Mouse (Mus musculus): Measurements from ENCODE around the gene Ifitm3. TPM values are rescaled to one million over a fixed set of nuclear protein-coding genes. Genes with fewer than 3 reads are reported as not detected.
A peak's percentile ranks its signal among the peaks of the same experiment; 100 is the strongest.
"Not testable (repeated sequence)": the region's sequence is repeated elsewhere in the genome, so short reads cannot be mapped to it uniquely, and the experiment has no call there.

Ifitm3 gene
- total RNA-seq, 2 experiments from 2014 or later = 9.1 to 10.3 TPM

DNA sequence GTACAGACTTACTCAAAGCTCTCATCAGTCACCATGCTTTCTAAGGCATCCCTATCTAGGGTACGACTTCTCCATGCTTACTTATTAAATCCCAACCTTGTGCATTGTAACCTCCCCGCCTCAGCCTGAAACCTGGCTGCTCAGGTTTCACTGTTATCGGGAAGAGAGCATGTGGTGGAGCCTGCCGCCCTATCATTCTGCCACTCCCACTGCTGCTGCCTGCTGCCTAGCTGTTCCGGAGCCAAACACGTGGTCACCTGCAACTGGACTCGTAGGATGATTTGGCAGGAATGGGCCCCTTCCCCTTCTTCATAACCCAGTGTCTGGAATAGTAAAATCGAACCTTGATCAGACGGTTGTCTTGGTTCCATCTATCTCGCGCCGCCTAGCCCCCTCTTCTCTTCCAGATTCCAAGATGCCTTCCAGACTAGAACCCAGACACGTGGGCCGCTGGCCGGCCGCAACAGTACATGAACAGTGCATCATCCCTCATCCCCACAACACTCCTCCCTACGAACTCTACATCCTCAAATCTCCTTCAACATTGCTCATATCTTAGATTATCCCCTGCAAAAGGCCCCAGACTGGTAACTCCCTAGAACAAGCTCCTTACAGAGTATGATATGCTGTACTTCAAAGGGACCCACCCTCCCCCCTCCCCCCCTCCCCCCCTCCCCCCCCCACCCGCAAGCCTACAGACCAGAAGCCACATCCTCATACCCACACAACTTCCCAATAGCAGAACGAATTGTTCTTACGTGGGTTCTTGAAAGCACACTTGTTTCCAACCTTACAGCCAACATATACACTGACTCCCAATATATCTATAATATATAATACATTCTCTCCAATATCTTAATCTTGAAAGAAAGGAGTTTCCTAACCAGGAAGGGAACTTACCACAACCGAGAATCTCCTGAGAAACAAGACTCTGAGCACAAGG is 27.8 kb upstream of the Ifitm3 start:
- no peak for DNase-seq (ENCODE audit: low spot score in 2 of 2)
- intact Hi-C loops (cut with DNase I) = no loop called here

GRCm38 (mm10) chr7:141036624-141037023 is 26.1 kb upstream of the Ifitm3 start:
- intact Hi-C loops (cut with DNase I); DNase-seq (ENCODE audit: low spot score in 2 of 2): not testable (repeated sequence)

DNA sequence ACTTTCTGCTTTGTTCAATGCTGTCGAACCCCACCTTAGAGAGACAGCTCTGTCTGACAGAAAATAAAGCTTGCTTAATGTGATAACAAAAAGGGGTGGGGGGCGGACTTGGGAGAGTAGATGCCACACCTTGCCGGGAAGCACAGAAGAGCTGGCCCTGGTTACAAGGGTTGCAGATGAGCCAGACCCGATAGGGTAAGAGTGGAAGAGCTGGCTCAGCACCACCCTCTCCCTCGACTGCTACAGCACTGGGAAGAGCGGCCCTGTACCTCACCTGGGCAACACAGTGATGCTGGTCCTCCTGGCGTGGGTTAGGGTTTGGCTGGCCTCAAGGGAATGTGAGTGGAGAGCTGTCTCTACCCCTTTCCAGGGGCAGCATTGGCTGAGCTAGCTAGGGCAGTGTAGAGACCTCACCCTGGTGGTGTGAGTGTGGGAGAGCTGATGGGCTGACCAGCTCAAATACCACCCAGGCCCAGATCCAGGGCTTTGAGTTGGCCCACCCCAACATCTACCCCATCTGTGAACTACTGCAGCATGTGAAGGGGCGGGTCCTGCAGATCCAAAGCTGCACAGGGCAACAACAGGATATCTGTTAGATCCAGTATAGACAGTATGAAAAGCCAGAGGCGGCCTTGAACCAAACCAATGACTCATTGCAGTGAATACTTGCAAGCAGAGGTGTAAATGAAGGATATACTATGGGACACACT is 22.0 kb upstream of the Ifitm3 start:
- DNase-seq (ENCODE audit: low spot score in 2 of 2) = no peak
- intact Hi-C loops (cut with DNase I) = no loop called here

- no peak for DNase-seq (ENCODE audit: low spot score in 2 of 2)
- intact Hi-C loops (cut with DNase I) = no loop called here
Observed at GRCm38 (mm10) chr7:141030390-141030789, 19.8 kb upstream of the Ifitm3 start.

- DNase-seq (ENCODE audit: low spot score in 2 of 2) = no peak
- intact Hi-C loops (cut with DNase I) = no loop called here
Observed at GRCm38 (mm10) chr7:141028831-141029230, 18.3 kb upstream of the Ifitm3 start, which contains the start of gene Gm17387. Gene Gm17387 (plus strand): TSS chr7:141029131.

GRCm38 (mm10) chr7:141026740-141027098 is 16.1 kb upstream of the Ifitm3 start:
- DNase-seq (ENCODE audit: low spot score in 2 of 2) = no peak
- intact Hi-C loops (cut with DNase I) = no loop called here

DNA sequence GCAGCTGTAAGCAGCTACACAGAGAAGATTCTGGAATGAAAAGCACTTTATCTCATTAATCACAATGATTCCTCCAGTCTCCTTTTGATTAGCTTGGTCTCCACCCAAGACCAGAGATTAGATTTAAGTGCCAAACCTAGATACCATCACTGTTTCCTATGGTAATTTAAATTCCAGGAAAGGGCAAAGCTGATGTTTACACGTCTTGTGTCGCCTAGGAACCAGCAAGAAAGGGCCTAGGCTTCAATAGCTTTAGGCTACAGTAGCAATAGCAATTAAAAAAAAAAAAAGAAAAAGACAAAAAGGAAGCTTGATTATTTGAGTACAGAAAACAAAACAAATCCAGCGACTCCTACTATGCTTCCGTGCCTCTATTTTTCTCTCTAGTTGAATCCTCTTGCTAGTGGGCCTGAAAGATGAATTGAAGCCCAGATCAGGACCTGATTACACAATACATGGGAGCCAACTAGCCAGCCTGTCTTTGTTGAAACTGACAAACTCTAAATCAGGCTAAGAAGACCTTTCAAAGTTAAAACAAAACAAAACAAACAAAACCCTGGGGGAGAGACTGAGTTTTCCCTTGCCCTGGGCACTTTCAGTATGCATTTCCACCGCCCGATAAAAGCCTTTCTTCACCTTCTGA is 15.6 kb upstream of the Ifitm3 start:
- intact Hi-C loops (cut with DNase I) = no loop called here

DNA sequence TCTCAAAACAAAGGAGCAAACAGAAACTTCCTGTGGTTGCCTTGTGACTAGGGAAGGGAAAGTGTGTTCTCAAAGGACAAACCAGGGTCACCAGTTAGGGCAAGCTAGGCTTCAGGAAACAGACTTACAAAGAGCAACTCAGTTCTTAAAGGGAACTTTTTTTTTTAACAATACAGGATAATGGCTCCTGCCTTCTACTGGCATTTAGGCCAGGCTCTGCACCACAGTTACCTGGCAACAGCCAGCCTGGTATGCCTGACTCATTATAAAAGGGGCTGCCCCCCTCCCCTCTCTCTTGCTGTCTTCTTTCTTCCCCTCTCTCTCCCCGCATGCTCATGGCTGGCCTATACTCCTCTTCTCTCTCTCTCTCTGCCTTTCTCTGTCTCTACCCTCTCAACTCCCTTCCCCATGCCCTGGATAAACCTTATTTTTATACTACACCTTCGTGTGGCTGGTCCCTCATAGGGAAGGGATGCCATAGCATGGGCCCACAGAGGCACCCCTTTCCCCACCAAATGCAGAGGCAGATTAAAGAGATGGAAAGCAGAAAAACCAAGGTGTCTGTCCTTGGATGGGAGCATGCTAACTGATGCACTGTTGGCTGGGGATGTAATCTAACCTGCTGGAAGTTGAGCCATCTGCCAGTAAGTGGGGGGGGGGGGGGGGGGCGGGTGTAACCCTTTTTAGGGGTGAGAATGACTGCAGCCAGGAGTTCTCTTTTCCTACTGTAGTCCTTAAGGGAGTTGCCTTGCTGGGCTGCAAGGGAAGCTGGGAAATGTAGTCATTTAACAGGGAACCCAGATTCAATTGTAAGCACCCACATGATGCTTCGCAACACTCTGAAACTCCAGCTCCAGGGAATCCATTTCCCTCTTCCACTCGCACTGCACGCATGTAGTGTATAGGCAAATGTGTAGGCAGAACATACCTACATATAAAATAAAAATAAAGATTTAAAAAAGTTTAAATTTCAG is 14.6 kb upstream of the Ifitm3 start:
- intact Hi-C loops (cut with DNase I) = no loop called here
- peak in 1 of 2 experiments; percentile 23 for DNase-seq (ENCODE audit: low spot score in 2 of 2)

More for the DNA sequence above, 15.6 kb upstream of the Ifitm3 start:
- DNase-seq (ENCODE audit: low spot score in 2 of 2) = no peak

DNA sequence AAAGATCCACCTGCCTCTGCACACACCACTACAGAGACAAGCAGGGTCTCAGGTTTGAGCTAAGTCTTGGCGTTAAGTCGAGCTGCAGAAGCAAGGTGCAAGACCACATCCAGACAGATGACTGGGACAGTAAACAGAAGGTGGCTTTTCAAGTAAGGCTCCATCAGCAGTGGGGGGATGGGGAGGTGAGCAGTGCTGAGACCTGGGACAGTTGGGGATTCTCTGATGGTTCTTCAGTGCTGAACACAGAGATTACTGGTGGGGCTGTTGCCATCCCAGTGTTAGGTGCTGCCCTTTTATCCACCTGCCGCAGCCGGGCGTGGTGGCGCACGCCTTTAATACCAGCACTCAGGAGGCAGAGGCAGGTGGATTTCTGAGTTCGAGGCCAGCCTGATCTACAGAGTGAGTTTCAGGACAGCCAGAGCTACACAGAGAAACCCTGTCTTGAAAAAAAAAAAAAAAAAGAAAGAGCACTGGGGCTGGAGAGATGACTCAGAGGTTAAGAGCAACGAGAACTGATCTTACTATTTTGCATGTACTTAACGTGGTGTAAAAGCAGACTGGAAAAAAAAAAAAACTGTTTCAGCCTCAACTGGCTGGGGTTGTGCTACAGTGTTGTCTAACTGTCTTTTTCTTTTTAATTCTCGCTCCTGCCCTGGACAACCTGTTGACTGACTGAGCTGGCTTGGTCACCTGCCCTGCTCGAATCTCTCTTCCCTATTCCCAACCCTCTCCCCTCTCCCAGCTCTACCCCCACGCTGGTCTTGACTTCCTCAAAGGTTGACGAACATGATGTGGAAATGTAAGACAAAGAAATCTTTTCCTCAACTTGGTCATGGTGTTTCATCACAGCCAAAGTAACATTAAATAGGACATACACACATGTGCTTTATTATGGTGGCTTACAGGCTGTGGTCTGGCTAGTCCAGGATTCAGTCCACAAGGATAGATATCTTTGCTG is 11.2 kb upstream of the Ifitm3 start:
- intact Hi-C loops (cut with DNase I) = no loop called here
- no peak for DNase-seq (ENCODE audit: low spot score in 2 of 2)

DNA sequence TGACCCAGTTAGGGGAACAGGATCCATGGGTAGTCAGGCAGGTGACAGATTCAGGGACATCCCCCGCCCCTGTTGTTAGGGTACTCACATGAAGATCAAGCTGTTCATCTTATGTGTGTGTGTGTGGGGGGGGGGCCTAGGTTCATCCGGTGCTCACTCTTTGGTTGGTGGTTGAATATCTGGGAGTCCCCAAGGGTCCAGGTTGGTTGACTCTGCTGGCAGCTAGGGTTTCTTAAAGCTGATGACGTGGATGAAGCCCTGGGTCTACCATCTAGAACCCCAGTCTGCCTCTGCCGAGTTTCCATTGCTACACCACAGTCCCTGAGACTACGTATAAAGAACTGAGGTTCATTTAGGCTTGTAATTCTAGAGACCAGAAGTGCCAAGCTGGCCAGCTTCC is 8.5 kb upstream of the Ifitm3 start:
- intact Hi-C loops (cut with DNase I) = no loop called here
- no peak for DNase-seq (ENCODE audit: low spot score in 2 of 2)

GRCm38 (mm10) chr7:141017824-141018223 is 7.3 kb upstream of the Ifitm3 start, which contains the start of gene Ifitm6:
Gene Ifitm6 (minus strand): TSS chr7:141017924.
- intact Hi-C loops (cut with DNase I) = not testable (repeated sequence)

GRCm38 (mm10) chr7:141016707-141017697 is 6.4 kb upstream of the Ifitm3 start:
- intact Hi-C loops (cut with DNase I) = no loop called here

More at GRCm38 (mm10) chr7:141017824-141018223, 7.3 kb upstream of the Ifitm3 start, which contains the start of gene Ifitm6:
- not testable (repeated sequence) for DNase-seq (ENCODE audit: low spot score in 2 of 2)

DNA sequence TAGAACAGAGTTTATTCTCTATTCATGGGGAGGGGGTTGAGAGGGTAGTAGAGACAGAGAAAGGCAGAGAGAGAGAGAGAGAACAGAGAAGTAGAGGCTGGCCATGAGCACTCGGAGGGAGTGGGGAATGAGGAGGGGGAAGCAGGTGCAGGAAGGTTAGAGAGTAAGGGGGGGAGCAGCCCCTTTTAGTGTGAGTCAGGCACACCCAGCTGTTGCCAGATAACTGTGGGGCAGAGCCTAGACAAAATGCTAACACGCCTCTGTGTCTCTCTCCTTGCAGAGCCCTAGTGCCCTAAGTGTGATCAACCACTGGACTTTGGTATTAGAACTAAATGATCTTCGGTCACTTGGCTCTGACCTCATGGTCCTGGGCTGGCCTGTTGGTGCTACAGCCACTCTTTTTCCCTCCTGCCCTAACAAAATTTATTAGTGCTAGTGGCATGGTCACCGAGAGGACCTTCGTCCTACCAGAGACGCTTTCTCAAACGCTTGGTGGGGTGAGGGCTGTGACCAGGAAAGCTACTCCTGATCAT is 734 bp upstream of the Ifitm3 start:
- no peak for DNase-seq (ENCODE audit: low spot score in 2 of 2)
- intact Hi-C loops (cut with DNase I) = no loop called here

More at GRCm38 (mm10) chr7:141016707-141017697, 6.4 kb upstream of the Ifitm3 start:
- no peak for DNase-seq (ENCODE audit: low spot score in 2 of 2)

DNA sequence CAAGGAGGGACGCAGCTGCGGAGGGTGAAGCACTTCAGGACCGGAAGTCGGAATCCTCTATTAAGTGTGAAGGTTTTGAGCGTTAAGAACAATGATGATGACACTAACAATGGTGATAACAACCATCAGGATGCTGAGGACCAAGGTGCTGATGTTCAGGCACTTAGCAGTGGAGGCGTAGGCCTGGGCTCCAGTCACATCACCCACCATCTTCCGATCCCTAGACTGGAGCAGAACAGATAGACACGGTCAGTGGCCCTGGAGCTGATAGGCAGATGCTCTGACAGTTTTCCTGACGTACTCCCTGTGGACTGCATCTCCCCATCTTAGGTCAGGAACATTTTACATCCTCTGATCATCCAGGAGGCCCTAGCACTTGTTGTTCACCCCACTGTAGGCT is 905 bp downstream of the Ifitm3 start:
- DNase-seq (ENCODE audit: low spot score in 2 of 2) = no peak
- intact Hi-C loops (cut with DNase I) = loop anchor here (2.0 to 5.0 kb wide), 2 partner anchors 39 to 52 kb away; partner anchors contain the start of genes Gm45717 and Ifitm2

DNA sequence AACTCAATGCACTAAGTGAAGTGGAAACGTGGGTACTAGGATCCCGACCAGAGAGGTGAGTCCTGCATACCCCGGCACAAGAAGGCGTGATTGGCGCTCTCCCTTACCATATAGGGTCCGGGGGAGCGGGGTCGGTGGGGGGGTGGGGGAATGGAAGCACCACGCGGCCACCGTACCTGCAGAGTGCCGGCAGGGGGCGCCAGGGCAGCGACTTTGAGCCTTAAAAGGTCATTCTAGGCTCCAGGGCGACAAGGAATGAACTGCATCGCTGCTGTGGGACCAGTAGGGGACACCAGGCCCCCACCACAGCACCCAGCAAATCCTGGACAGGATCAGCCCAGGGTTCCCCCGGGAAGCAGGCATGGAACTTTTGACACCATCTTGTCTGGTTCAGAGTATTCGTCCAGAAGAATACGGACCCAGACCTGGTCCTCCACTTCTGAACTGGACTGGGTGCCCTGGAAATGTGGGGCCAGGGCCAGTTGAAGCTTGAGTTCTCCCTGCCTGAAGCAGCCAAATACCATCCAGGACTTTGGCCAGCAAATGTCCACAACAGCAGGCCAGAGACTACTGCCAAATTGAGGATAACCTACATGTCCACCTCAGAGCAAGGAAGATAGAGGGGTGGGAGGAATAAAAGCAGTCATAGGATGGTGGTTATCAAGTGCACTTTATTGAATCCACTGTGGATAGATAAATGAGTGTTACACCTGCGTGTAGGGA is 1.5 kb downstream of the Ifitm3 start:
- DNase-seq (ENCODE audit: low spot score in 2 of 2) = peak; percentile 45 to 59
- intact Hi-C loops (cut with DNase I) = loop anchor here (2.0 to 5.0 kb wide), 2 partner anchors 40 to 52 kb away; partner anchors contain the start of genes Gm45717 and Ifitm2

Measured in left cerebral cortex, postnatal 14 days (tissue).